Mouse (Mus musculus): ENCODE measurements around the gene Tmem91.

The Tmem91 gene

GRCm38 (mm10) chr7:25679971-25680370, 5.0 kb upstream of the Tmem91 start:
- in situ Hi-C loops (cut with MboI; ENCODE audit: unreplicated experiment in 2 of 2) = loop anchor here (5.0 kb wide), 3 partner anchors 37 to 72 kb away; partner anchors contain the start of genes Ccdc97 (in 1 of the 2) and Hnrnpul1 (in 1 of the 2)

DNA sequence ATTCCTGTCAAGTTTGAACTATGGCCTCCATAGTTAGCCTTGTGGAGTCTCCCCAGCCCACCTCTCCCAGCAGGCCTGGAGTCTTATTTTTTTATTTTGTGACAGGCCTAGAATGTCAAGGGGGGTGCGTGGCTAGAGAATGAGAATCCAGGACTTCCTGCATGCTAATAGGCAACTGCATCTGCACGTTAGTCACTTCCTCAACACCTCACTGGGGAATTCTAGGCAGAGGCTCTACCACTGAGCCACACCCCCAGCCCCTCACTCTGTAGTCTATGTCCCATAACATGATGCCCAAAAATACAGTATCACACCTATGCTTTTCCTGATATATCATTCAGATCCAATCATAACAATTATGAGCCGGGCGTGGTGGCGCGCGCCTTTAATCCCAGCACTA, 2.0 kb upstream of the Tmem91 start:
- in situ Hi-C loops (cut with MboI; ENCODE audit: unreplicated experiment in 2 of 2) = no loop called here

DNA sequence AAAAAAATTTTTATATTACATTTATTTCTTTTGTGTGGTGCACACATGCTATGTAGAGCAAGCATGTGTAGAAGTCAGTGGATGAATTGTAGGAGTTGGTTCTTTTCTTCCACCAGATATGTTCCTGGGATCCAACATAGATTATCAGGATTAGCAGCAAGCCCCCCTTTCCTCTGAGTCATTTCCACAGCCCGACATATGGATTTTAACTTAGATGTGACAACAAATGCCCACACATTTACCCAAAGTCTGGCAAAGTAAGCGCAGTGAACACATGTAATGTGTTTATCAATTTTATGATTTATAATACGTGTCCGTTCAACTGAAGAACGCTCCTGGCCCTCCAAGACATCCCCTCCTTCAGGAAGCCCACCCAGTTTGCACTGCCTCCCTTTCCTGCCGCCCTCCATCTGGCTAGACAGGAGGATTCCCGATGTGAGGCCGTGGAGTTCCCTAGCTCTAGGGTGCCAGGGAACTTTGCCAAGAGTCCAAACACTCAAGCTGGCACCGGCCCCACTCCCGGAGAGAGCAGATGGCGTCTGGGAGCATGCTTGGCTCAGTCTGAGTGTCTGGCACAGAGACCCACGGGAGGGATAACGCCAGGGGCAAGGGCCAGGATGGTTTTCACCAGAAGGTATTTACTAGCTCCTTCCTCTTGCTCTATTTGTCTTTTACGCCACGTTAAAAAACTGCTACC, 1.3 kb upstream of the Tmem91 start:
- in situ Hi-C loops (cut with MboI; ENCODE audit: unreplicated experiment in 2 of 2) = no loop called here

DNA sequence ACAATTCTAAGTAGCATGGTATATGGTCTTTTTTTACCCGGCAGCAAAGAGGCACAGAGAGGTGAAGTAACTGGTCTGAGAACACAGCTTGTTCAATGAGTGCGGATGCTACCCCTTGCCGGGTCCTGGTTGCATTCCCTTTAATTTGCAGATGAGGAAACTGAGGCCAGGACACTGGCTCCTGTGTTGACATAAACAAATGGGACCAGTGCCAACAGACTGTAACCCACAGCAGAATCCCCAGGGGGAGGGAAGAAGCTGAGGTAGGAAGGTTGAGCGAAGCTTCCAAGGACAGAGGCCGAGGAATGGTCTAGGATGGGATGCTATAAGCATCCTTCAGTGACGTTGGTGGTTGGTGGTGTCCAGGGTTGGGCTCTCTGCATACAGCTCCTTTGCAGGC, 439 bp upstream of the Tmem91 start:
- in situ Hi-C loops (cut with MboI; ENCODE audit: unreplicated experiment in 2 of 2) = no loop called here

DNA sequence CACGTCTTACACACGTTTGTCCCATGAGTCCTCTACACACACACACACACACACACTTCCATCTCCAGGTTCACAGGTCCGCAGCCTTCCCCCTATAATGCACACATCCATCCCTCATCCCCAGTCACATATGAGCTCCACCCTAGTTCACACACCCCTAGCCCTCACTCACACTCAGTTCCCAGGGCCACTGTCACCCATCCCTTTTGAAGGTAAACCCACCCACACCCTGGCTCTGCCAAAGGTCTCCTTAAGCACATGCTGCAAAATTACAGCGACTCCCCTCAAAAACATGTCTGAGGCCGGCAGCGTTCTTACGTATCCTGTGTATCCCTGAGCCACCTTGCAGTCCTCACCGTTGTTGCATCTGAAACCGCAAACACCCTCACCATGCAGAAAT, 669 bp downstream of the Tmem91 start:
- in situ Hi-C loops (cut with MboI; ENCODE audit: unreplicated experiment in 2 of 2) = no loop called here

- in situ Hi-C loops (cut with MboI; ENCODE audit: unreplicated experiment in 2 of 2) = no loop called here
These were observed 2.5 kb downstream of the Tmem91 start for GRCm38 (mm10) chr7:25672442-25672841.

DNA sequence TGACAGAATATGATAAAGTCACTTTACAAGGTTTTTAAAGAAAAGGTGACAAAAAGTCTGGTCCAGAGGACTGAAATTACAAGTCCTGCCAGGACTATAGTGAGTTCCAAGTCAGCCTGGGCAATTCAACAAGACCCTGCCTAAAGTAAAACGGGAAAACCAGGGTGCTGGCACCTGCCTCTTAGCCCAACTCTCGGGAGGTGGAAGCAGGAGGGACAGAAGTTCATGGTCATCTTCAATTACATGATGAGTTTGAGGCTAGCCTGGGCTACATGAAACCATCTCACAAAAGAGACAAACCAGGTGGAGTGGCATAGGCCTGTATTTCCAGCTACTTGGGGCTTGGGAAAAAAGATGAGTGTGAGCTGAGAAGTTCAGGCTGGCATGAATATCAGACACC, 3.3 kb downstream of the Tmem91 start:
- in situ Hi-C loops (cut with MboI; ENCODE audit: unreplicated experiment in 2 of 2) = no loop called here

GRCm38 (mm10) chr7:25670096-25670495, 4.9 kb downstream of the Tmem91 start:
- in situ Hi-C loops (cut with MboI; ENCODE audit: unreplicated experiment in 2 of 2) = no loop called here

DNA sequence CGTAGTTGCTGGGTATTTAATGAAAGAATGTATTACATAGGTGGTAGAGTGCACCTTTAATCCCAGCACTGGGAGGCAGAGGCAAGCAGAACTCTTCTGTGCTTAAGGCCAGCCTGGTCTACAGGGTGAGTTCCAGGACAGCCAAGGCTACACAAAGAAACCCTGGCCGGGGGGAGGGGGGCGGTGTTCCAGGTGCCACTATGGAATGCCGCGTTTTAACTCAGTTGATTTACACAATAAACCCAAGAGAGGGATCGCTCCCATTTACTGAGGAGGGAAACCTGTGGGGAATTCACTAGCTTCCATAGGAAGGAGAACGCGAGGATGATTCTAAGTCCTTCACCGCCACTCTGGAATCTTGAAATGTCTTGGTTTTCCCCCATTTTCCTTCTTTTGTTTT, 5.3 kb downstream of the Tmem91 start:
- in situ Hi-C loops (cut with MboI; ENCODE audit: unreplicated experiment in 2 of 2) = no loop called here

- in situ Hi-C loops (cut with MboI; ENCODE audit: unreplicated experiment in 2 of 2) = no loop called here
These were observed 5.8 kb downstream of the Tmem91 start for GRCm38 (mm10) chr7:25669158-25669557.

- in situ Hi-C loops (cut with MboI; ENCODE audit: unreplicated experiment in 2 of 2) = no loop called here
These were observed 8.6 kb downstream of the Tmem91 start for GRCm38 (mm10) chr7:25666381-25666780.

DNA sequence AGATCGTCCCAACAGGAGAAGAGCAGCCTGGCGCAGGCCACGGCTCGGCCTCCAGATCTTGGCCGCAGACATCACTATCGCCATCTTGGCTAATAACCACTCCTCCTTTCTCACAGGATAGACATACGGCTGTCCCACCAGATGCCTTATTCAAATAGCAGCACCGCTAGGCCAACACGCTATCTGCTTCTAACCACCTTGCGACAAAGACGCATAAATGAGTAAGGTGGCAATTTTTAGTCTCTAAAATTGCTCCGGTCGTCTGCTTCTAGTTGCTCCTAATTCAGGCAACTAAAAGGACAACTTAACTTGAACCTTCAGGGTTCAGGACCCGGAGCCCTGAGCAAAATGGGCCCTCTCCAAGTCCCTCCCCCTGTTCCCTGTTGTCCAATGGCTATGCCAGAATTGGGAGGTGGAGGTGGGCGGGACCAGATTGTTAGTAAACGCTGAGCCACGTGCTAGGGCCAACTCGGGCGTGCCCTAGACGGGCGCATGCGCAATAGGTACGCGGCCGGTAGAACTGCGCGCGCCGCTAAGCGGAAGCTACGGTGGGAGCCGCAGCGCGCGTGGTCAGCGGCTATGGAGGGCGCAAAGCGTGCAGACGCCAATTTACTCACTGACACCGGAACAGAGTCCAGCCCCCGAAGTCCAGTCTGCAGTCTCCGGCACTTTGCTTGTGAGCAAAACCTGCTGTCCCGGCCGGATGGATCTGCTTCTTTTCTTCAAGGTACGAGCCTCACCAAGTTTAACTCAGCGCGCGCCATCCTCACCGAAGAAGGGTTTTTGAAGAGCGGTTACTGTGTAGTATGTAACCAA, 16.1 kb downstream of the Tmem91 start, which contains the start of the genes Bckdha and Exosc5:
Bckdha (minus strand) TSS at position 325 of the 816 bp plus-strand sequence.
Exosc5 (plus strand) TSS at position 508 of the 816 bp plus-strand sequence.
- in situ Hi-C loops (cut with MboI; ENCODE audit: unreplicated experiment in 2 of 2) = loop anchor here (5.0 to 10.0 kb wide), 3 partner anchors 37 to 234 kb away; no protein-coding TSS in a partner anchor

- in situ Hi-C loops (cut with MboI; ENCODE audit: unreplicated experiment in 2 of 2) = loop anchor here (5.0 to 10.0 kb wide), 3 partner anchors 35 to 233 kb away; no protein-coding TSS in a partner anchor
These were observed 17.2 kb downstream of the Tmem91 start for GRCm38 (mm10) chr7:25657785-25658184.

DNA sequence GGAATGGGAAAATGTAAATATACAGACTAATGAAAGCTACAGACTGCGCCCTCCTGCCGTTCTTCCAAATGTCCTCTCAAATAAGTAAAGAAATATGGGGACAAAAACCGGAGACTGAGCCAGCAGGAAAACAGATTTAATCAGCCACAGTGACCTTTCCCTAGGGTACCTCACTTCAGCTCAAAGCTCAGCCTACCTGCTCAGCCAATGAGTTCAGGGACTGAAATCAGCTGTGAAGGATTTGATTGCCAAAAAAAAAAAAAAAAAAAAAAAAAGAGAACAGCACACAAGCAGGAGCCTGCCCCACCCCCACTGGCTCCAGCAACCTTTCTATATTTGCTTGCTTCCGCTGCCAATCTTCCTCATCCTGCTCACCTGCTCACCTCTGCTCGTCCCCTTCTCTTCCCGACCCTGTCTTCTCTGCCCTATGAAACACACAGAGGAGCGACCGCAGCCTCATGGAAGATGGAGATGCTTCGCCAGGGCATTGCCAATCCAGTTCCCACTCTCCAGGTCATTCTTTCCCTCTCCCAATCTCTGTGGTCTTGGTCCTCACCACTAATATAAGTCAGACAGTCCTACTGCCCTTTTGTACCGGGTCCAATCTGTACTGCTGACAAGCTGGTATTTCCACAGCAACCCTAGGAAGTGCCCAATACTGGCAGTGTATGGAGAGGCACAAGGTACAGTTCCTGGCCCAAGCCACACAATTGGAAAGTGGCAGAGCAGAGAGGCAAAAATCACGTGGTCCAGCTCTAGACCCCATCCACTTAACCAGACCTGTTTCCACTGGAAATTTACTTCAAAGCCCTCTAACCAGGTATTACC, 19.2 kb downstream of the Tmem91 start:
- in situ Hi-C loops (cut with MboI; ENCODE audit: unreplicated experiment in 2 of 2) = loop anchor here (5.0 to 10.0 kb wide), 3 partner anchors 34 to 231 kb away; no protein-coding TSS in a partner anchor

DNA sequence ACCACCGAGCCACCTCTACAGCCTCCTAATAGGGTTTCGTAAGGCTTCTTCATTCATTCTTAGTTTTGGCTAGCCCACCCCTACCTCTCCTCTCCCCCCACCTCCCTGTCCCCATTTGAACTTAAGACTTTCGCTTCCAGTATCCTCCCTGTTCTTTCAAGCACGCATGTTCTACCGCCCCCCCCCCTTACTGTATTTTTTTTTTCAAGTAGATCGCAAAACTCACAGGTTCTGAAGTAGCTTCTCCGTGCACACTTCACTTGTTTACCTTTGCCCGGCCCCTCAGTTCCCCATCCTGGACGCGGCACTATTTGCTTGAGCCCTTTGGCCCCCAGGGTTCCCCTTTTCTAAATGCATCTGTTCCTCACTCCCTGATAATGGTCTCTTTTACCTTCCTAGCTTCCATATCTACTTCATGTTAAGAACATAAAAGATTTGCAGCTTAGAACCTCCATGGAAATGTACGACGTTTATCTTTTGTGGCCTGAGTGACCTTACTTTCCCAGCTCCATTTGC, 22.7 kb downstream of the Tmem91 start:
- in situ Hi-C loops (cut with MboI; ENCODE audit: unreplicated experiment in 2 of 2) = loop anchor here (5.0 to 10.0 kb wide), 3 partner anchors 35 to 228 kb away; partner anchors contain the start of gene Tgfb1 (in 2 of the 2)

GRCm38 (mm10) chr7:25651281-25651680, 23.7 kb downstream of the Tmem91 start:
- in situ Hi-C loops (cut with MboI; ENCODE audit: unreplicated experiment in 2 of 2) = loop anchor here (5.0 to 10.0 kb wide), 3 partner anchors 36 to 226 kb away; partner anchors contain the start of gene Tgfb1 (in 2 of the 2)

DNA sequence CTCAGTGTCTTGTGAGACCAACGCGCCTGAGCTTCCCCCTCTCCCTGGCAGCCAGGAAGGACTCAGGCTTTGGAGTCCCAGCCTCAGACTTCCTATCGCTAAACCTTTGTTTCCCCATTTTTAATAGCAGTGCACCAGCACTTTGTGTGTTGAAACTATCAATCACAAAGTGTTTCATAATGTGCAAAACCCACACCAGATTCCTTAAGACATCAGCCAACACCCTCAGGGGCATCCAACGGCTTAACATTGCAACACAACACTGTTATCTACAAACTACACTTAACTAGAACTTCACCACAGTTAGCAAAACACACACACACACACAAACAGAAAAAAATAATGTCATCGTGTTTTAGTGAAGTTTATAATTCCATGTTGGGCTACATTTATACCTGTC, 25.1 kb downstream of the Tmem91 start:
- in situ Hi-C loops (cut with MboI; ENCODE audit: unreplicated experiment in 2 of 2) = loop anchor here (5.0 to 25.0 kb wide), 5 partner anchors 37 to 1812 kb away; partner anchors contain the start of genes Tgfb1 (in 2 of the 2) and Sertad3 (in 1 of the 2)

DNA sequence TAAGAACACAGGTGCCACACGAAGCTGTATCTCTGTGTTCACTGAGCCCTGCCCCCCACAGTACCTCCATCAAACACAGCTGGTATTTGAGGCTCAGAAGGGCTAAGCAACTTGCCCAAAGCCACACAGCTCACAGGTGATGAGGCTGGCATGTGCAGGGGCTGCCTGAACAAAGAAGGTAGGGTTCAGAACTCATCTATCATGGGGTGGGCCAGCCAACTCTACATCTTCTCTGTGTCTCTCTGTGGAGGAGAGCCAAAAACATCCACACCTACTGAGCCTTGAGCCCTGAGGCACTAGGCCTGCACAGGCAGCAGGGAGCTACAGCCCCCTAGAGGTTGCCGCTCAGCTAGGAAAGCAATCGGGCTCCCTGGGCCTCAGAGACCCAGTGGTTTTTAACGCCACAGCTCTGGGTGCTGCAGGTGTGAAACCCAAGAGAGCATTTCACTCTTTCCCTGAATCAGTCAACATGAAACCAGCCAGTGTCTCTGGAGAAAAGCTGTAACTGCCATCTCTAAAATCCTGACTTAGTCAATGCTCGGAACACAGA, 27.3 kb downstream of the Tmem91 start:
- in situ Hi-C loops (cut with MboI; ENCODE audit: unreplicated experiment in 2 of 2) = loop anchor here in 1 of 2 experiments (25.0 kb wide), 2 partner anchors 1085 to 1815 kb away; partner anchors contain the start of gene Sertad3

DNA sequence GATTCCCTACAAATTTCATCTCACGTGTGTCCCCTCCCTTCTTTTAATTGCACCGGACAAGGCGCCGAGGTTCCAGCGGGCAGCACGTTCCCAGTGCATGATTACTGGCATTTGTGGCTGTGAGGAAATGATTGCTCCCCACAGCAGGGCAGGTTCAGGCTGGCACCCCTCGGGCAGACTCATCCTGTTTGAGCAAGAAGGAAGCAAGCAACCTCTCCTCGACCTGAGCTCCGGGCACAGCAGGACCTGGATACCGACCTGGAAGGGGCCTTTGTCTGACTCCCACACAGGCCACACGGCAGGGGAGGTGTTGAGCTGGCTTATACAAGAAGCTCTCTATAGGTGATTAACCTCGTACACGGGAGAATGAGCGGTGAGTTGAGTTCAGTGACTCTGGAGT, 29.9 kb downstream of the Tmem91 start:
- in situ Hi-C loops (cut with MboI; ENCODE audit: unreplicated experiment in 2 of 2) = loop anchor here in 1 of 2 experiments (25.0 kb wide), 2 partner anchors 1083 to 1817 kb away; partner anchors contain the start of gene Sertad3

Data from v-Abl transformed pro-B cells (cell line).